Mouse (Mus musculus) liver, embryonic 11.5 days (tissue): ENCODE results near the gene Fam198b. TPM values are rescaled to one million over a fixed set of nuclear protein-coding genes. Genes with fewer than 3 reads are reported as not detected.

ENCODE experiments used
- ATAC-seq: fragments of 200-750 bp; cut with Nextera tagmentation; replicated peaks from 2 replicates; pipeline ENCODE4 v1.8.0; 2017; ENCODE audit warnings: moderate number of reproducible peaks, mild to moderate bottlenecking, moderate TSS enrichment, moderate library complexity; ENCODE audit not compliant: low FRiP score
- DNase-seq: peaks from one replicate; pipeline ENCODE4 v3.0.0-alpha.2; 2017; ENCODE audit warnings: low spot score
- H3K27ac ChIP-seq: fragments of 300-500 bp; sonication (generic); 2 replicates; pipeline ENCODE4 v1.5.1; 2014; ENCODE audit warnings: mild to moderate bottlenecking, low read depth, low read length, control low read depth
- H3K27me3 ChIP-seq: fragments of 300-500 bp; sonication (generic); replicated peaks from 2 replicates; pipeline ENCODE4 v1.6.1; 2014; ENCODE audit warnings: low read length, mixed read lengths; ENCODE audit not compliant: control insufficient read depth, insufficient read depth
- H3K36me3 ChIP-seq: fragments of 300-500 bp; sonication (generic); 2 replicates; pipeline ENCODE4 v1.6.1; 2014; ENCODE audit warnings: mild to moderate bottlenecking, low read length, moderate library complexity, mixed read lengths; ENCODE audit not compliant: control insufficient read depth, insufficient read depth
- H3K4me1 ChIP-seq: fragments of 300-500 bp; sonication (generic); replicated peaks from 2 replicates; pipeline ENCODE4 v1.6.1; 2014; ENCODE audit warnings: low read length, mixed read lengths; ENCODE audit not compliant: control insufficient read depth, insufficient read depth
- H3K4me2 ChIP-seq: fragments of 300-500 bp; sonication (generic); 2 replicates; pipeline ENCODE4 v1.6.1; 2014; ENCODE audit warnings: mild to moderate bottlenecking, control low read depth, moderate library complexity
- H3K4me3 ChIP-seq: fragments of 300-500 bp; sonication (generic); 2 replicates; pipeline ENCODE4 v1.5.1; 2014; ENCODE audit warnings: low read depth, low read length, control low read depth
- H3K9ac ChIP-seq: fragments of 300-500 bp; sonication (generic); 2 replicates; pipeline ENCODE4 v1.6.1; 2014; ENCODE audit warnings: low read depth, low read length, control low read depth
- H3K9me3 ChIP-seq: fragments of 300-500 bp; sonication (generic); 2 replicates; pipeline ENCODE4 v1.6.1; 2016; ENCODE audit warnings: low read length, inconsistent platforms, mixed read lengths; ENCODE audit not compliant: control insufficient read depth
- WGBS: fragments of 180-500 bp; shearing (Covaris S2); extraction: QIAGEN DNeasy Blood & Tissue Kit; methylation state at CpG from one replicate; pipeline ENCODE4 v1.1.7; 2014; 5-methylcytosine and 5-hydroxymethylcytosine counted together
- polyA plus RNA-seq: library from polyadenylated mRNA; unstranded; fragments of >200 nt; fragmentation: Nextera tagmentation; extraction: Ambion mirVana; gene quantifications from 2 replicates; pipeline ENCODE4 v1.2.1, GENCODE M21; 2014

The Fam198b gene
- polyA plus RNA-seq, 1 experiment from 2014 or later, result 5.9 TPM

DNA sequence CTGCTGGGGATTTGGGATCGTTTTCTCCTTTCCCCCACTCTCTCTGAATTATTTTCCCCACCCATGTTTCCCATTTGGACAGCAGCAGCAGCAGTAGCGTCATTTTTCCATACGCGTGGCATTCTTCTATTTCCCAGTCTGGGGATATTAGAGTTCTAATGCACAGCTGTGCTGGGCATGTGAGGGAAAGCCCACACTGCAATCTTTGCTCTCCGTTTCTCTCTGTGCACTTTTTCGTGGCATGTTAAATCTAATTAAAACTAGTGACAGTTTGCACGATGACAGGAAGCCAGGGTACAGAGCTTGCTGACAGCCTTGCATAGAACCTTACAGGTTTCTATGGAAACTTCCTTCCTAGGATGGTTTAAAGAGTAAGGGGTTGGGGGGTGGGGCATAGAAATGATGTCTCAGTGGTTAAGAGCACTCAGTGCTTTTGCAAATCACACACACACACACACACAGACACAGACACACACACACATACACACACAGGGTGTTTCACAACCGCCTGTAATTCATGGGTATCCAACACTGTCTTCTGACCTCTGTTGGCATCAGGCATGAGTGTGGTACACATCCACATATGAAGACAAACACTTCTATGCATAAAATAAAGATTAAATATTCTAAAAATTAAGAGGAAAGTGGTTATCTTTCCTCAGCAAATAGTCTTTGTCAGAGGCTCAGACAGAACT is 3.0 kb downstream of the Fam198b start:
- 64% methylated on average over 8 of the region's 8 CpGs for WGBS
- no peak overlapping the region for H3K4me3 ChIP-seq
- no peak overlapping the region for H3K27ac ChIP-seq
- no peak for DNase-seq
- peak overlapping the region; percentile 69 for H3K4me2 ChIP-seq
- no peaks in the 10 kb centered on the region for H3K36me3 ChIP-seq
- H3K9me3 ChIP-seq, result no peaks in the 10 kb centered on the region
- no peak overlapping the region for H3K9ac ChIP-seq
- no peak for ATAC-seq
- H3K27me3 ChIP-seq, result no peaks in the 10 kb centered on the region
- peaks cover 8% of the 10 kb centered on the region for H3K4me1 ChIP-seq

DNA sequence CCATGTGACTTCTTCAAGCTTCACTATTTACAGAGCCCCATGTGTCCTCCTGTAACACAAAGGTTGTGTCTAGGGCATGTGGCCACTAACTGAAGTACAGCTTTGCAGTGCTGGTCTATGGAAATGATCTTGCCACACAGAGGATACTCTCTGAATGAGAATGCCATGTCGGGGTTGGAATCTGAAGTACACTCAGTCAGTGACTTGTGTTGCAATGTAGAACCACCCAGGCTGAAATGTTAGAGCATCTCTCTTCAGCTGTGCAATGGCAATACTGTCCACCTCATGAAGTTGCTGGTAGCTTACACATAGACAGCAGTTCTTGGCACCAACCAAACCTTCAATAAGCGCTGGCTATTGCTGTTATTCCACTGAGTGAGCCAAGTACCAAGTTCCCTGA is 3.6 kb downstream of the Fam198b start:
- WGBS, result 86% methylated on average over 2 of the region's 2 CpGs
- Histone ChIP-seq H3K9me3 (no peaks in the 10 kb centered on the region), H3K36me3 (no peaks in the 10 kb centered on the region), H3K4me3 (no peak overlapping the region), H3K9ac (no peak overlapping the region), H3K27ac (no peak overlapping the region), H3K27me3 (no peaks in the 10 kb centered on the region), H3K4me1 (peaks cover 8% of the 10 kb centered on the region), H3K4me2 (peak overlapping the region; percentile 29)
- ATAC-seq, result no peak
- no peak for DNase-seq

DNA sequence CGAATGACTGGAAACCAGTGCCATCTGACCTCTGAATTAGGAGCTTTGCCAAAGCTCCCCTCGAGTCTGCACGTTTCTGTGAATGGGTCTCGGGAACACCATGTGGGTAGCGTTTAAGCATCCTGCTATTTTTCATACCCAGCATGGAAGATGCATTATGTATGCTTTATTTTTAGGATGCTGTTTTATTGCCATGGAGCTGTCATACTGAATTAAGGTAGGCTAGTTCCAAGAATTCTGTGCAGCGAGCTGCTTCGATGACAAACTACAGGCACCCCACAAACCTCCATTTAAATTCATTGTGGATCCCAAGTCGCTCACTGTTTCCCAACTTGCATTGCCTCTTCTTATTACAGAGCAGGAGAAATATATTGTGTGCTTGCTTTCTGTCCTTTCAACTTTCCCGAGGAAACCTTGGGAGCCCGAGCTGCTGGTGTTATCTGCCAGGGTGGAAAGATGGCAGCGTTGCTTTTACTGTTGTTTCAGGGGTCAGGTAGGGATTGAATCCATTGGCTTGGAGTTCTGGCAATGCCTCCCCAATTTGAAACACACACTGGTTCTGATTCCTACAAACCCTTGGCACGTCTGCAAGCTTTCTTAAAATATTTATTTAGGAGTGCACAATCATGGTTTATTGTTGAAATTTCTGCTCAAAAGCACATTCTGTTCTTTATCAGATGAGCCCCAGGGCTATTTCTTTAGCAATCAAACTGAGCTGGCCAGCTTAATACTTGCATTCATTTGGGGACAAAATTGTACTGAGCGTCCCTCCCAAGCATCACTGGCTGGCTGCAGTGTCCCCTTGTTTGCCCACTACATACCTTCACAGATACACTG is 13.4 kb downstream of the Fam198b start:
- H3K27me3 ChIP-seq, result no peaks in the 10 kb centered on the region; the same call in 1 of the 2 replicates
- no peak overlapping the region for H3K4me2 ChIP-seq
- DNase-seq (peak; percentile 12), ATAC-seq (no peak)
- no peak overlapping the region for H3K4me3 ChIP-seq
- no peaks in the 10 kb centered on the region for H3K4me1 ChIP-seq
- no peaks in the 10 kb centered on the region for H3K9me3 ChIP-seq
- no peak overlapping the region for H3K9ac ChIP-seq
- 77% methylated on average over 13 of the region's 13 CpGs for WGBS
- H3K27ac ChIP-seq, result no peak overlapping the region
- H3K36me3 ChIP-seq, result no peaks in the 10 kb centered on the region

DNA sequence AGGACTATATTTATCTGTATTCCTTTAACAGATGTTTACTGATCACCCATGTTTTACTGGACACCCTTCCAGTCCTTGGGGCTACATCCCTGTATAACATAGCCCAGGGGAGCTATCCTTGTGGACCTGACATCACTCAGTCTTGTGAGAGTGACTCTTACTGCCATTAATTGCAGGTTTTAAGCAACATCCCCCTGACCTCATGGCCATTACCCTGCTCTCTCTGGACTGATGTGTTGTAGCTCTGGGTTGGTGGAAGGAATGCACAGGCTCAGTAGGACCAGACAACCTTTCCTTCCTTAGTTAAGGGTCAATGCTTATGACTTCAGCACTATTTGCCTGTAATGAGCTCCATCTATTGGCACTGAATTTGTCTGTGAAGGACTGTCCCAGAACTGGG is 14.2 kb downstream of the Fam198b start:
- no peak overlapping the region for H3K9ac ChIP-seq

DNA sequence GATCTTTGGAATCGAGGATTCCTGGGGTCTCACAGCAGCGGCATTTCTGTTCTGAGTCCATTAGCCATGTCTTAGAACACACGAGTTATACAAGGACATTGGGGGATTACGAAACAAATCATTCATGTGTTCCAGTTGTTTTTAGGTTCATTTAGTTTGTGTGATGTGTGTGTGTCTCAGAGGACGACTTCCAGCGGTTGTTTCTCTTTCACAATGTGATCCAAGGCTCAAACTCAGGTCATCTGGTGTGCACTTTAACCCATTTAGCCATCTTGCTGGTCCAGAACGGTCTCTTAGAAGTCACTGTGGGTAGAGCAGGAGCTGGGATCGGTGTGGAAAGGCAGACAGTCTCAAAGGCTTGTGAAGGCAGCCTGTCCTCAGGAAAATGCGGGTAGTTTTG is 15.6 kb downstream of the Fam198b start:
- ATAC-seq (no peak), DNase-seq (peak; percentile 23)
- H3K27me3 ChIP-seq, result no peaks in the 10 kb centered on the region; the same call in 1 of the 2 replicates
- no peak overlapping the region for H3K4me2 ChIP-seq
- no peak overlapping the region for H3K4me3 ChIP-seq
- H3K36me3 ChIP-seq, result no peaks in the 10 kb centered on the region
- 82% methylated on average over 9 of the region's 9 CpGs for WGBS
- H3K9ac ChIP-seq, result no peak overlapping the region
- H3K9me3 ChIP-seq, result no peaks in the 10 kb centered on the region
- no peak overlapping the region for H3K27ac ChIP-seq
- H3K4me1 ChIP-seq, result no peaks in the 10 kb centered on the region

More for the DNA sequence above, 14.2 kb downstream of the Fam198b start:
- Histone ChIP-seq H3K9me3 (no peaks in the 10 kb centered on the region), H3K4me2 (no peak overlapping the region), H3K36me3 (no peaks in the 10 kb centered on the region), H3K4me1 (no peaks in the 10 kb centered on the region), H3K27ac (no peak overlapping the region), H3K4me3 (no peak overlapping the region), H3K27me3 (no peaks in the 10 kb centered on the region; the same call in 1 of the 2 replicates)
- DNase-seq (peak; percentile 12), ATAC-seq (no peak)

DNA sequence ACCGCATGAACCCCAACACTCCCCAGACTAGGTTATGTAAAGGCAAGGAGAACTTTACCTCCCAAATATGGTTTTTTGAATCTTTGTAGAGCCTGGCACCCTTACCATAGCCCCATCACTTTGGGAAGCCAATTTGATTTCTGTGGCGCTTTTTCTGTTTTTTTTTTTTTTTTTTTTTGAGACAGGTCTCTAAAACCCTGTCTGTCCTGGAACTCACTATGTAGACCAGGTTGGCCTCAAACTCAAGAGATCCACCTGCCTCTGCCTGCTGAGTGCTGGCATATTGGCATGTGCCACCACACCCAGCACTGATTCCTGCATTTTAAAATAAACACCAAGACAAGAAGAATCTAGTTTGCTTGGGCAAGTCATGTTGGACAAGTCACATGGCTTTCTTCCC is 16.2 kb downstream of the Fam198b start:
- Histone ChIP-seq H3K4me3 (no peak overlapping the region), H3K9me3 (no peaks in the 10 kb centered on the region), H3K9ac (no peak overlapping the region), H3K27ac (no peak overlapping the region), H3K4me1 (no peaks in the 10 kb centered on the region), H3K27me3 (no peaks in the 10 kb centered on the region; the same call in 1 of the 2 replicates), H3K36me3 (no peaks in the 10 kb centered on the region), H3K4me2 (no peak overlapping the region)
- ATAC-seq (no peak), DNase-seq (peak; percentile 10)
- WGBS, result 87% methylated on average over 2 of the region's 2 CpGs

DNA sequence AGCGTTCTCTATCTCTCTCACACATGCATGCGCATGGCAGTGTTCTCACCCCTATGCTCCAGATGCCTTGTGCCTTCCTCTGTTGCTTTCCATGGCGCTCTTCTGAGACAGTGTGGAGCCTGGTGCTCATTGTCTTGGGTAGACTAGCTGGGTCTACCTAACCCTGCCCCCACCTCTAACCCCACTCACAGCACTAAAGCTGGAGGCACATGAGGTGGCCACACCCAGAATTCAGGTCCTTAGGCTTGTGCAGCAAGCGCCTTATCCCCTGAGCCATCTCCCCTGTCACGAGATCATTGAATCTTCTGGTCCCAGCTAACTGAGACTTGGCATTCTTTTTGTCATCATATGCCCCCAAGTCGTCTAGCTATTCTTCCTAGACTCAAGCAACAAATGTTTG is 17.0 kb downstream of the Fam198b start:
- ATAC-seq, result no peak
- H3K36me3 ChIP-seq, result no peaks in the 10 kb centered on the region
- no peaks in the 10 kb centered on the region; the same call in 1 of the 2 replicates for H3K4me1 ChIP-seq
- H3K9me3 ChIP-seq, result no peaks in the 10 kb centered on the region
- H3K9ac ChIP-seq, result no peak overlapping the region
- no peak overlapping the region for H3K27ac ChIP-seq
- no peak overlapping the region for H3K4me3 ChIP-seq
- H3K27me3 ChIP-seq, result no peaks in the 10 kb centered on the region; the same call in 1 of the 2 replicates
- peak; percentile 14 for DNase-seq
- 77% methylated on average over 6 of the region's 6 CpGs for WGBS
- no peak overlapping the region for H3K4me2 ChIP-seq

DNA sequence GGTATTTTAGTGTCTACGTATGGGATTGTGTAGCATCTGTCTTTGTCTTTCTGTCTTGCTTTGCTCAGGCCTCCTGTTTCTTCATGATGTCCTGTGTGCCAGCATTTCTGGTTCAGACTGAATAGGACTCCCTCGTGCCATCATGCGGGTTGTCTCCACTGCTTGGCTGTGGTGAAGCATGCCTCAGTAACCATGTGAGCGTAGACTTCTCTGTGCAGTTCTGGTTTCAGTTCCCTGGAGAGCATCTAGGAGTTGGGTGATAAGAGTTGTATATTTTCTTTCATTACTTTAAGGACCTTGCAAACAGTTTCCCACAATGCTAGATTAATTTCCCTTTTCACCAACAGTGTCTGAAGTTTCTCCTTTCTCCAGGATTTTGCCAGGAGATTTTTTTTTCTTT is 17.4 kb downstream of the Fam198b start:
- H3K27ac ChIP-seq, result no peak overlapping the region
- H3K9ac ChIP-seq, result no peak overlapping the region
- ATAC-seq, result no peak
- H3K4me1 ChIP-seq, result peaks cover 3% of the 10 kb centered on the region
- DNase-seq, result peak; percentile 17
- no peak overlapping the region for H3K4me3 ChIP-seq
- 81% methylated on average over 4 of the region's 4 CpGs for WGBS
- H3K27me3 ChIP-seq, result no peaks in the 10 kb centered on the region; the same call in 1 of the 2 replicates
- H3K4me2 ChIP-seq, result no peak overlapping the region
- no peaks in the 10 kb centered on the region for H3K36me3 ChIP-seq
- H3K9me3 ChIP-seq, result no peaks in the 10 kb centered on the region
